Mouse (Mus musculus) heart, postnatal 0 days (tissue): ENCODE data around the gene Stil. TPM values are rescaled to one million over a fixed set of nuclear protein-coding genes. Genes with fewer than 3 reads are reported as not detected.

Source experiments
- ATAC-seq: fragments of 200-750 bp; cut with Nextera tagmentation; 2 replicates; pipeline ENCODE4 v1.8.0; 2017; ENCODE audit warnings: low read depth, moderate number of reproducible peaks, moderate library complexity; ENCODE audit not compliant: insufficient read depth
- DNase-seq: peaks from one replicate; pipeline ENCODE4 v3.0.0-alpha.2; 2016; ENCODE audit warnings: low spot score
- H3K27ac ChIP-seq: fragments of 300-500 bp; sonication (generic); 2 replicates; pipeline ENCODE4 v1.5.1; 2014; ENCODE audit warnings: low read depth, mild to moderate bottlenecking
- H3K27me3 ChIP-seq: fragments of 300-500 bp; sonication (generic); 2 replicates; pipeline ENCODE4 v1.6.1; 2014; ENCODE audit warnings: low read length, mixed read lengths; ENCODE audit not compliant: control insufficient read depth, insufficient read depth
- H3K36me3 ChIP-seq: fragments of 300-500 bp; sonication (generic); replicated peaks from 2 replicates; pipeline ENCODE4 v1.6.1; 2014; ENCODE audit warnings: low read length, mixed read lengths; ENCODE audit not compliant: control insufficient read depth, insufficient read depth
- H3K4me1 ChIP-seq: fragments of 300-500 bp; sonication (generic); 2 replicates; pipeline ENCODE4 v1.6.1; 2014; ENCODE audit warnings: antibody characterized with exemption; ENCODE audit not compliant: control insufficient read depth, insufficient read depth
- H3K4me2 ChIP-seq: fragments of 300-500 bp; sonication (generic); 2 replicates; pipeline ENCODE4 v1.6.1; 2014; ENCODE audit warnings: low read depth, mild to moderate bottlenecking, low read length, moderate library complexity
- H3K4me3 ChIP-seq: fragments of 300-500 bp; sonication (generic); 2 replicates; pipeline ENCODE4 v1.5.1; 2014; ENCODE audit warnings: low read depth, low read length
- H3K9ac ChIP-seq: fragments of 300-500 bp; sonication (generic); replicated peaks from 2 replicates; pipeline ENCODE4 v1.6.1; 2014; ENCODE audit warnings: low read depth, low read length, mixed read lengths
- H3K9me3 ChIP-seq: fragments of 300-500 bp; sonication (generic); replicated peaks from 2 replicates; pipeline ENCODE4 v1.6.1; 2016; ENCODE audit warnings: low read length; ENCODE audit not compliant: control insufficient read depth
- CTCF ChIP-seq: IDR thresholded peaks from 2 replicates; pipeline ENCODE4 v1.5.1; 2016; ENCODE audit warnings: antibody characterized with exemption, control low read depth, low read depth
- EP300 ChIP-seq: IDR thresholded peaks from 2 replicates; pipeline ENCODE4 v1.6.1; 2016; ENCODE audit warnings: antibody characterized with exemption, low read depth
- WGBS: fragments of 180-500 bp; shearing (Covaris S2); extraction: QIAGEN DNeasy Blood & Tissue Kit; methylation state at CpG from one replicate; pipeline ENCODE4 v1.1.7; 2014; 5-methylcytosine and 5-hydroxymethylcytosine counted together
- polyA plus RNA-seq: library from polyadenylated mRNA; unstranded; fragments of >200 nt; fragmentation: Nextera tagmentation; extraction: Ambion mirVana; gene quantifications from 2 replicates; pipeline ENCODE4 v1.2.1, GENCODE M21; 2015
- total RNA-seq: library from RNA; depleted of rRNA; stranded (reverse); fragments of >200 nt; gene quantifications from 2 replicates; pipeline ENCODE4 v1.2.3, GENCODE M21; 2014; ENCODE audit warnings: low replicate concordance

Gene Stil
- total and polyA plus RNA-seq, 2 experiments from 2014 or later, result 2.0 to 6.1 TPM

DNA sequence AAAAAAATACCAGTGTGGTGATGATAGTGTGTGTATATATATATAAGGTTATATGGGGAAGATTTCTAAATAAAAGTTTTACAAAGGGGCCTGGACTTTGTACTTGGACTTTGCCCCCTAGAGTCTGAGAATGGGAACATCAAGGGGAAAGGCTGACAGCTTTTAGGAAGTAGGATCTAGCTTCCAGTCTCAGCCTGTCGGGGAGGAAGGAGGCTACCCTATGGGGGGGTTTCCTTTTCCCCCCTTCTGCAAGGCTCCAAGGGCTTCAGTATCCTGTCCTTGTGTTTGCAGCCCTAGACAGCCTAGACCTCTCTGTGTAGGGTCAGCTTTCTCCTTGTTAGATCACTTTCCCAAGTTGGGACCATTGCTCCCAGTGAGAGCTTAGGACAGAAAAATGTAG lies 71.7 kb downstream of the Stil start:
- no peaks in the 10 kb centered on the region for H3K36me3 ChIP-seq
- TF ChIP-seq EP300 (no peak), CTCF (no peak; the same call in 1 of the 2 replicates)
- H3K27me3 ChIP-seq, result peaks cover 14% of the 10 kb centered on the region
- H3K4me2 ChIP-seq, result no peak overlapping the region
- WGBS, result 25% methylated on average over 1 of the region's 1 CpGs
- no peaks in the 10 kb centered on the region for H3K9me3 ChIP-seq
- ATAC-seq, result peak; percentile 59; the same call in 1 of the 2 replicates
- 0 out of 2 replicates have a peak, but pooled peaks cover 4% of the 10 kb centered on the region for H3K4me1 ChIP-seq
- H3K4me3 ChIP-seq, result no peak overlapping the region
- H3K9ac ChIP-seq, result no peak overlapping the region
- H3K27ac ChIP-seq, result no peak overlapping the region
- no peak for DNase-seq

DNA sequence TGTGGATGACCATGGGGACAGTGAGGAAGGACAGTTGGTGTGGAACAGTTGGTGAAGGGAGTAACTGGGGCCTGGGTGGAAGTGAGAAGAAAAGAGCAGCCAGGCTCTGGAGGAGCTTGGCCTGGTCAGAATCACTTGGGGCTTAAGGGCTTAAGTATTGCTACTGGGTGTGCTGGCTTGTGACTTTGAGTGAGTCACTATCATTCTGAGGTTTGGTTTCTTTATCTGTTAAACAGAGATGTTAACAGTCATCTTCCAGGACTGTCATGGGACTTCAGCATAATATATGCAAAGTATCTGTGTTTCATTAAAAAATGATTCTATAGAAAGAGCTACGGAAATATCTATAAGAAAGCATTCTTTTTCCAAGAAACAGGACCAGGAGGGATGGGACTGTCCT lies 74.8 kb downstream of the Stil start:
- TF ChIP-seq EP300 (no peak), CTCF (no peak)
- Histone ChIP-seq H3K9ac (no peak overlapping the region), H3K27ac (peak overlapping the region; percentile 82), H3K36me3 (no peaks in the 10 kb centered on the region), H3K4me3 (no peak overlapping the region), H3K4me1 (0 out of 2 replicates have a peak, but pooled peaks cover 4% of the 10 kb centered on the region), H3K27me3 (no peaks in the 10 kb centered on the region), H3K4me2 (no peak overlapping the region), H3K9me3 (no peaks in the 10 kb centered on the region)
- WGBS, result 73% methylated on average over 1 of the region's 1 CpGs
- ATAC-seq (no peak), DNase-seq (no peak)

DNA sequence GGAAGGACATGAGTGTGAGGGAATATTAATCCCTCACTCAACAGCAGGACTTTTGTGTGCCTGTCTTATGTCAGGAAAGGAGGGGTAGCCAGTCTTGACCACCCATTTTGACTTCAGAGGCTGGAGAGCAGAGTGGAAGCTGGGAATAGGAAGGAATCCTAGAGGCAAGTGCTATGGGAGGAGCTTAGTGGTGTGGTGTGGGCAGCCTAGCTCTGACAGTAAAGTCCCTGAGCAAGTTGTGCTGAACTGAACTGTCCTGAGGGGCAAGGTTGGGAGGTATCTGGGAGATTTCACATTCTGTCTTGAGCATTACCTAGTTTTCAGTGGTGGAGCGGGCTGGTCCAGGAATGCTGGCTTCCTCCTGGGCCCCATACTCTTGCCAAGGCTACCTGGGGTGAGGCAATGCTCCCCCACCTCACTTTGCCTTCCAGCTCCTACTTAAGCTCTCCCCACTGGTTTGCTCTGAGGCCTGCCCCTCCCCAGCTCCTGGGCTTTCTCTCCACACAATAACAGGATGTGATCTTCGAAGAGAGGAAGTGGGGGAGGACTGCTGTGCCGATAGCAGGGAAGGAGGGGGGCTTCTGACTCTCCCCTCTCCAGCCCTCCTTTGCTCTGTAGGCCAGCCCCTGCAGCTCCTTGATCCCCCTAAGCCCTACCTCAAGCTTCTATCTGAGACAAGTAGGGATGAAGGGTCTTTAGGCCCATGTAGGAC lies 75.4 kb downstream of the Stil start:
- H3K9ac ChIP-seq, result no peak overlapping the region
- H3K4me3 ChIP-seq, result no peak overlapping the region
- 0 out of 2 replicates have a peak, but pooled peaks cover 4% of the 10 kb centered on the region for H3K4me1 ChIP-seq
- H3K27me3 ChIP-seq, result no peaks in the 10 kb centered on the region
- no peaks in the 10 kb centered on the region for H3K9me3 ChIP-seq
- TF ChIP-seq CTCF, result no peak
- 0 out of 2 replicates have a peak, but pooled peaks have one; percentile 63 for TF ChIP-seq EP300
- DNase-seq (peak; percentile 81), ATAC-seq (peak; percentile 74; the same call in 1 of the 2 replicates)
- 25% methylated on average over 3 of the region's 3 CpGs for WGBS
- no peak overlapping the region for H3K4me2 ChIP-seq
- no peaks in the 10 kb centered on the region for H3K36me3 ChIP-seq
- peak overlapping the region; percentile 82 for H3K27ac ChIP-seq

DNA sequence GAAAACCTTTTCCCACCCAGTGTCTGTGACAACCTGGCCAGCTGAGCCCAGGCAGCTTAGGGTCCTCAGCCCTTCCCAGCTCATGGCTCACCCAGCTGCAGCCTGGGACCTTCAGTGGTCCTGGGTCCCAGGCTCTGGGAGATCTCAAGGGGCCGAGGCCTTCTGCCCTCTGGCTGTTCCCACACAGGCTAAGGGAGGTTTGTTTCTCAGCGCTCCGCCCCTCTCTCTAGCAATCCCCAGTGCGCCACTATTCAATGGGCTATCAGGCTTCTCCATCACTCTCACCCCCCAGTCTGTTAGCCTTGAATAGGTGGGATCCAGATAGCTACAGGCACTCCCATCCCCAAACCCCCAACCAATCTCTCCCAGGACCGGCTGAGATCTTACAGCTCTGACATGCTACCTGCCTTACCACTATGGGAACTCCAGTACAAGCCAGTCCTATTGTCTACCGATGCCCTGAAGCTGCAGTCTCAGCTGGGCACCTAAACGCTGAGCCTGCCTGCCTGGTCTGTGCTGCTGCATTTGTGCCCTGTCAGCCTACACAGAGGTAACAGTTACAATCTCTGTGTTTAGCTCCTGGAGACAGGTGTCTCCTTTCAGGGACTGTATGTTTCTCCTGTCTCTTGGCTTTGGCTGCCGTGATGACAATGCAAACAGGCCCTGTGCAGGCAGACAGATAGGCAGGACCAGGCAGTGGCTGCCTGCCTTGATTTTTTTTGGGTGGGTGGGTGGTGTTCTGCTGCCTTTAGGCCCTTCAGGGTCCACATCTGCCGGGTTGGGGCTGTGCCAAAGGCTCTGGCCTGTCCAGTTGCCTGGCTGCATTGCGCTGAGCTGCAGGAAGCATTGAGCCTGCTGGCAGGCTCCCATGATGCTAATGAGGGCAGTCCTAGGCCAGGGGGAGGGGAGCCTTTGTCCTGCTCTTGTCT lies 79.2 kb downstream of the Stil start:
- no peak for DNase-seq
- H3K9ac ChIP-seq, result no peak overlapping the region
- H3K4me1 ChIP-seq, result 0 out of 2 replicates have a peak, but pooled peaks cover 4% of the 10 kb centered on the region
- H3K27me3 ChIP-seq, result no peaks in the 10 kb centered on the region
- H3K9me3 ChIP-seq, result no peaks in the 10 kb centered on the region
- H3K4me3 ChIP-seq, result no peak overlapping the region
- no peak overlapping the region for H3K27ac ChIP-seq
- 36% methylated on average over 10 of the region's 10 CpGs for WGBS
- ATAC-seq, result peak; percentile 57
- H3K4me2 ChIP-seq, result no peak overlapping the region
- TF ChIP-seq CTCF (no peak), EP300 (no peak)
- H3K36me3 ChIP-seq, result no peaks in the 10 kb centered on the region

DNA sequence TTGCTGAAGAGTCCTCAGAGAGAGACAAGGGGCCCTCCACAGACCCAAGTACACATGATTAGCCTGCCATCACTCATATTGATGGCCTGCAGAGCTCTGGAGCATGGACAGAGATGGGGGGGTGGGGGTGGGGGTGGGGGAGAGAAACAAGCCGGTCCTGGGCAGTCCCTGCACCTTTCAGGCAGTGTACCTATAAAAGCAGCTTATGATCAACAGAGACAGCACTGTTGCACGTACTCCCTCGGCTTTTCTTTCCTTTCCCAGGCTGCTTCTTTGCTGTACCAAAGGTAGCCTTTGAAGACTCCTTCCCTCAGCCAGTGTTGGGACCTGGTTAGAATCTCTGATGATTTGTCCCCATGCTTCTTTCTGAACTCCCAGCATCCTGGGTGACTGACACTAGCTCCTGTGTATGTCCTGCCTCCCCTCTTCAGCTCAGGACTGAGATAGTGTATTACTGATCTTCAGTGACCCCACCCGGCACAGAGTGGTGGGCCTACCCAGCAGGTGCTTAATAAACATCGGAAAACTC lies 79.9 kb downstream of the Stil start:
- TF ChIP-seq CTCF (no peak), EP300 (no peak)
- H3K9ac ChIP-seq, result no peak overlapping the region
- no peak overlapping the region for H3K4me2 ChIP-seq
- H3K4me1 ChIP-seq, result no peaks in the 10 kb centered on the region
- no peaks in the 10 kb centered on the region for H3K36me3 ChIP-seq
- H3K27me3 ChIP-seq, result no peaks in the 10 kb centered on the region
- no peak for DNase-seq
- WGBS, result 23% methylated on average over 5 of the region's 5 CpGs
- H3K27ac ChIP-seq, result no peak overlapping the region
- no peak overlapping the region for H3K4me3 ChIP-seq
- H3K9me3 ChIP-seq, result no peaks in the 10 kb centered on the region
- ATAC-seq, result no peak
